Mouse (Mus musculus) liver, embryonic 11.5 days (tissue): ENCODE measurements around the gene Xlr4b. TPM values are rescaled to one million over a fixed set of nuclear protein-coding genes. Genes with fewer than 3 reads are reported as not detected.
"Not testable (repeated sequence)": the region's sequence is repeated elsewhere in the genome, so short reads cannot be mapped to it uniquely, and the experiment has no call there.

Experiments
- ATAC-seq: fragments of 200-750 bp; cut with Nextera tagmentation; replicated peaks from 2 replicates; pipeline ENCODE4 v1.8.0; 2017; ENCODE audit warnings: moderate number of reproducible peaks, mild to moderate bottlenecking, moderate TSS enrichment, moderate library complexity; ENCODE audit not compliant: low FRiP score
- DNase-seq: peaks from one replicate; pipeline ENCODE4 v3.0.0-alpha.2; 2017; ENCODE audit warnings: low spot score
- H3K27ac ChIP-seq: fragments of 300-500 bp; sonication (generic); 2 replicates; pipeline ENCODE4 v1.5.1; 2014; ENCODE audit warnings: mild to moderate bottlenecking, low read depth, low read length, control low read depth
- H3K27me3 ChIP-seq: fragments of 300-500 bp; sonication (generic); replicated peaks from 2 replicates; pipeline ENCODE4 v1.6.1; 2014; ENCODE audit warnings: low read length, mixed read lengths; ENCODE audit not compliant: control insufficient read depth, insufficient read depth
- H3K36me3 ChIP-seq: fragments of 300-500 bp; sonication (generic); 2 replicates; pipeline ENCODE4 v1.6.1; 2014; ENCODE audit warnings: mild to moderate bottlenecking, low read length, moderate library complexity, mixed read lengths; ENCODE audit not compliant: control insufficient read depth, insufficient read depth
- H3K4me1 ChIP-seq: fragments of 300-500 bp; sonication (generic); replicated peaks from 2 replicates; pipeline ENCODE4 v1.6.1; 2014; ENCODE audit warnings: low read length, mixed read lengths; ENCODE audit not compliant: control insufficient read depth, insufficient read depth
- H3K4me2 ChIP-seq: fragments of 300-500 bp; sonication (generic); 2 replicates; pipeline ENCODE4 v1.6.1; 2014; ENCODE audit warnings: mild to moderate bottlenecking, control low read depth, moderate library complexity
- H3K4me3 ChIP-seq: fragments of 300-500 bp; sonication (generic); 2 replicates; pipeline ENCODE4 v1.5.1; 2014; ENCODE audit warnings: low read depth, low read length, control low read depth
- H3K9ac ChIP-seq: fragments of 300-500 bp; sonication (generic); 2 replicates; pipeline ENCODE4 v1.6.1; 2014; ENCODE audit warnings: low read depth, low read length, control low read depth
- H3K9me3 ChIP-seq: fragments of 300-500 bp; sonication (generic); 2 replicates; pipeline ENCODE4 v1.6.1; 2016; ENCODE audit warnings: low read length, inconsistent platforms, mixed read lengths; ENCODE audit not compliant: control insufficient read depth
- WGBS: fragments of 180-500 bp; shearing (Covaris S2); extraction: QIAGEN DNeasy Blood & Tissue Kit; methylation state at CpG from one replicate; pipeline ENCODE4 v1.1.7; 2014; 5-methylcytosine and 5-hydroxymethylcytosine counted together
- polyA plus RNA-seq: library from polyadenylated mRNA; unstranded; fragments of >200 nt; fragmentation: Nextera tagmentation; extraction: Ambion mirVana; gene quantifications from 2 replicates; pipeline ENCODE4 v1.2.1, GENCODE M21; 2014

Gene Xlr4b
- polyA plus RNA-seq, 1 experiment from 2014 or later: 3.8 TPM

DNA sequence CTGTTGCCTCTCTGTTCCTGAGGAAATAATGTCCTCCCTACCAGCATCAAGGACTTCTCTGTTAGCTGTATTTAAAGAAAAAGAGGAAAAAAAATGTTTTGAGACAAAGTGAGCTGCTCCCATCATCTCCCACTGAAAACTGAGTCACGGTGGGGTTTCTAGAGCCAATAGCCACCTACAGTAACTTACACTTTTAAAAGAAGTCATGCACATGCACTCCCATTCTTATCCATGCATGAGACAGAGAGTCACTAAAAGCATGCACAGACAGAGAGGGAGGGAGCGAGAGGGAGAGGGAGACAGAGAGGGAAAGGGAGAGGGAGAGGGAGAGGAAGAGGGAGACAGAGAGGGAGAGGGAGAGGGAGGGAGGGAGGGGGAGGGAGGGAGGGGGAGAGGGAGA, 48.3 kb downstream of the Xlr4b start:
- not testable (repeated sequence) for H3K27me3 ChIP-seq, H3K4me2 ChIP-seq, H3K9me3 ChIP-seq, H3K9ac ChIP-seq, ATAC-seq, H3K4me3 ChIP-seq, H3K36me3 ChIP-seq, H3K4me1 ChIP-seq, H3K27ac ChIP-seq, DNase-seq
- WGBS: 96% methylated on average over 1 of the region's 2 CpGs

DNA sequence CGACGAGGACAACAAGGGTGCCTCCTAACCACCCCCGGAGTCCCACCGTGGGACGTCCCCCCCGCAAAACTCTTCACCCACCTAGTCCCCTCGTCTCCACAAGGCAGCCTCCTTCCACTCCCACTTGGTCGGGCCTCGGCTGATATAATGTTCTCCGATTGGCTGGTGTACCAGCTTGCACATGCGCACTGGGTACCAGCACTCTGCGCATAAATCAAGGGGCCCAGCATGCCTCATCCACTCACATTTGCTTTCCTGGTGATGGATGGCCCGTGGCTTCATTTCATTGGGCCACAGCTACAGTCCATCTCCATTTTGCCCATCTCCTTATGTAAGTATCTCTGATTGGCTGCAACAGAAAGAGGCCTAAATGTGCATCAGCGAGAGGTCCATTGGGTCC, 51.1 kb downstream of the Xlr4b start, which contains the start of gene Xlr3c:
Xlr3c (minus strand) TSS at position 121 of the 400 bp plus-strand sequence.
- H3K4me3 ChIP-seq, H3K4me2 ChIP-seq, ATAC-seq, H3K9ac ChIP-seq, DNase-seq, H3K4me1 ChIP-seq, H3K27ac ChIP-seq, H3K27me3 ChIP-seq, H3K9me3 ChIP-seq, H3K36me3 ChIP-seq: not testable (repeated sequence)
- WGBS: 83% methylated on average over 14 of the region's 14 CpGs

Other genes starting within 250 kb of the Xlr4b start
- gene Zfp185, start 227.0 kb upstream of the Xlr4b start, polyA plus RNA-seq: 2.0 and 2.4 TPM in 2 replicates
- not detected in 2 replicates for gene Pnma5, start 177.2 kb upstream of the Xlr4b start, polyA plus RNA-seq
- not detected in 2 replicates for gene Pnma3, start 149.5 kb upstream of the Xlr4b start, polyA plus RNA-seq
- 1.2 and 1.9 TPM in 2 replicates for gene Xlr4a, start 131.9 kb upstream of the Xlr4b start, polyA plus RNA-seq
- gene Xlr3a, start 117.2 kb upstream of the Xlr4b start, polyA plus RNA-seq: 4.3 and 4.5 TPM in 2 replicates
- gene Gm14685, start 97.3 kb upstream of the Xlr4b start, polyA plus RNA-seq: 0.13 TPM in 1 of 2 replicates, not detected in the other
- not detected in 2 replicates for gene Xlr5b, start 65.5 kb upstream of the Xlr4b start, polyA plus RNA-seq
- gene DXBay18, start 64.9 kb upstream of the Xlr4b start, polyA plus RNA-seq: not detected in 2 replicates
- not detected in 2 replicates for gene Spin2d, start 37.3 kb upstream of the Xlr4b start, polyA plus RNA-seq
- 5.2 and 8.1 TPM in 2 replicates for gene Xlr3b, start 22.1 kb upstream of the Xlr4b start, polyA plus RNA-seq
- 6.2 and 6.5 TPM in 2 replicates for gene F8a, start 14.0 kb downstream of the Xlr4b start, polyA plus RNA-seq
- 0.53 and 1.2 TPM in 2 replicates for gene Xlr4c, start 28.8 kb downstream of the Xlr4b start, polyA plus RNA-seq
- gene Xlr3c, start 51.1 kb downstream of the Xlr4b start, polyA plus RNA-seq: not detected in 2 replicates
- gene Xlr5a, start 78.6 kb downstream of the Xlr4b start, polyA plus RNA-seq: not detected in 2 replicates
- gene Xlr5c, start 78.6 kb downstream of the Xlr4b start, polyA plus RNA-seq: not detected in 2 replicates
- gene Gm45015, start 122.5 kb downstream of the Xlr4b start, polyA plus RNA-seq: not detected in 2 replicates
- 8.4 TPM in 2 replicates for gene Zfp275, start 128.3 kb downstream of the Xlr4b start, polyA plus RNA-seq
- gene Gm18336, start 184.4 kb downstream of the Xlr4b start, polyA plus RNA-seq: not detected in 2 replicates
- gene Zfp92, start 196.8 kb downstream of the Xlr4b start, polyA plus RNA-seq: 0.06 TPM in 1 of 2 replicates, not detected in the other
- gene Trex2, start 221.0 kb downstream of the Xlr4b start, polyA plus RNA-seq: not detected in 2 replicates
- gene Haus7, start 244.7 kb downstream of the Xlr4b start, polyA plus RNA-seq: 66.2 and 67.8 TPM in 2 replicates